Mouse (Mus musculus) MEL (cell line): ENCODE results near the gene Ndufa13.

Experiments
- CTCF ChIP-seq, 3 experiments: IDR thresholded peaks in 2 of 3; conservative IDR thresholded peaks in 1 of 3; 2 replicates each; pipeline ENCODE4 v1.5.1; 2011 to 2012; ENCODE audit warnings: low read length in 3 of 3, low read depth in 2 of 3, mild to moderate bottlenecking in 2 of 3, improper control_type of control experiment in 1 of 3, inconsistent platforms in 1 of 3, mixed read lengths in 1 of 3, moderate library complexity in 1 of 3; ENCODE audit not compliant: control insufficient read depth in 1 of 3, insufficient read depth in 1 of 3, poor library complexity in 1 of 3, severe bottlenecking in 1 of 3
- E2F4 ChIP-seq: IDR thresholded peaks from 2 replicates; pipeline ENCODE4 v1.6.1; 2011; ENCODE audit warnings: low read depth, low read length, improper control_type of control experiment, borderline replicate concordance
- EP300 ChIP-seq, 2 experiments: IDR thresholded peaks; 2 replicates each; pipeline ENCODE4 v1.6.1; 2011; ENCODE audit warnings: improper control_type of control experiment in 2 of 2, low read length in 2 of 2, low read depth in 1 of 2, mild to moderate bottlenecking in 1 of 2
- GABPA ChIP-seq: IDR thresholded peaks from 2 replicates; pipeline ENCODE4 v1.6.1; 2012; ENCODE audit warnings: low read depth, mild to moderate bottlenecking, inconsistent platforms, low read length, improper control_type of control experiment, moderate library complexity
- MAX ChIP-seq: IDR thresholded peaks from 2 replicates; pipeline ENCODE4 v1.6.1; 2011; ENCODE audit warnings: low read length, improper control_type of control experiment
- MYC ChIP-seq: IDR thresholded peaks from 2 replicates; pipeline ENCODE4 v1.6.1; 2011; ENCODE audit warnings: low read depth, mild to moderate bottlenecking, low read length, improper control_type of control experiment, moderate library complexity
- NELFE ChIP-seq: IDR thresholded peaks from 2 replicates; pipeline ENCODE4 v1.6.1; 2011; ENCODE audit warnings: low read depth, low read length, improper control_type of control experiment
- NRF1 ChIP-seq: IDR thresholded peaks from 2 replicates; pipeline ENCODE4 v1.6.1; 2014; ENCODE audit warnings: low read depth, mild to moderate bottlenecking, inconsistent platforms, low read length, improper control_type of control experiment, moderate library complexity; ENCODE audit not compliant: poor library complexity, insufficient read depth, severe bottlenecking
- POLR2A ChIP-seq, 2 experiments: IDR thresholded peaks; 2 replicates each; pipeline ENCODE4 v1.6.1; 2011 to 2012; ENCODE audit warnings: low read length in 2 of 2, mild to moderate bottlenecking in 2 of 2, control low read depth in 1 of 2, improper control_type of control experiment in 1 of 2, low read depth in 1 of 2, moderate library complexity in 1 of 2; ENCODE audit not compliant: control insufficient read depth in 1 of 2, insufficient read depth in 1 of 2, poor library complexity in 1 of 2
- RAD21 ChIP-seq: IDR thresholded peaks from 2 replicates; pipeline ENCODE4 v1.6.1; 2011; ENCODE audit warnings: mild to moderate bottlenecking, low read depth, low read length, improper control_type of control experiment
- USF2 ChIP-seq, 2 experiments: IDR thresholded peaks; 2 replicates each; pipeline ENCODE4 v1.6.1; 2011 to 2012; ENCODE audit warnings: improper control_type of control experiment in 2 of 2, low read length in 2 of 2, borderline replicate concordance in 1 of 2, inconsistent platforms in 1 of 2, low read depth in 1 of 2, mild to moderate bottlenecking in 1 of 2; ENCODE audit not compliant: insufficient read depth in 1 of 2
- ZC3H11A ChIP-seq: IDR thresholded peaks from 2 replicates; pipeline ENCODE4 v1.6.1; 2012; ENCODE audit warnings: low read depth, mild to moderate bottlenecking, inconsistent platforms, low read length, improper control_type of control experiment
- ZNF384 ChIP-seq: IDR thresholded peaks from 2 replicates; pipeline ENCODE4 v1.6.1; 2012; ENCODE audit warnings: low read depth, mild to moderate bottlenecking, inconsistent platforms, low read length, improper control_type of control experiment

DNA sequence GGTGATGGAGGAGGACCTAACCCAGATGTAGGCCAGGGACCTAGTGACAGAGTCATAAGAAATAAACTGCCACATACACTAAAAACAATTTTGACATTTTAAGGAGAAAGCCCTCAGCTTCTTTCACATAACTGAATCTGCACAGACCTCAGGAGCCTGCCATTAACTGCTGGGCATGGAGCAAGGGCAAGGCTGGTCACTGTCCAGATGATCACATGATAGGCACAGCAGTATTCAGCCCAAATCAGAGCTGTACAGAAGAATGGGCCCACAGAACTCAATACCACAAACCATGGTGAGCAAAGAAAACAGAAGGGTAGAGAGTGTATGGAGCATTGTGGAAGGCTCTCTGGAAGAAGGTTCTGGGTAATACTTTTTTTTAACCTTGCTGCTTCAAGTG lies 24.5 kb upstream of the Ndufa13 start:
- no peak for TF ChIP-seq POLR2A (IDR thresholded peaks at IDR 0.05; ENCODE audit: control insufficient read depth in 1 of 2, insufficient read depth in 1 of 2, low read depth in 1 of 2, low read length in 2 of 2, poor library complexity in 1 of 2)
- no peak for TF ChIP-seq RAD21
- no peak for TF ChIP-seq ZNF384
- TF ChIP-seq CTCF (IDR thresholded peaks at IDR 0.05 in 2 of 3, conservative IDR thresholded peaks at IDR 0.05 in 1 of 3; ENCODE audit: control insufficient read depth in 1 of 3, insufficient read depth in 1 of 3, low read depth in 2 of 3, low read length in 3 of 3, poor library complexity in 1 of 3, severe bottlenecking in 1 of 3) = no peak
- no peak for TF ChIP-seq ZC3H11A
- no peak for TF ChIP-seq EP300 (IDR thresholded peaks at IDR 0.05; ENCODE audit: low read depth in 1 of 2, low read length in 2 of 2)
- TF ChIP-seq NELFE = no peak
- no peak for TF ChIP-seq GABPA
- TF ChIP-seq E2F4 = no peak
- no peak for TF ChIP-seq MAX
- no peak for TF ChIP-seq USF2 (IDR thresholded peaks at IDR 0.05; ENCODE audit: borderline replicate concordance in 1 of 2, insufficient read depth in 1 of 2, low read depth in 1 of 2, low read length in 2 of 2)
- TF ChIP-seq MYC = no peak
- no peak for TF ChIP-seq NRF1
